Mouse (Mus musculus): ENCODE results near the gene Olfr764-ps1. TPM values are rescaled to one million over a fixed set of nuclear protein-coding genes. Genes with fewer than 3 reads are reported as not detected.
A peak's percentile ranks its signal among the peaks of the same experiment; 100 is the strongest.
"Not testable (repeated sequence)": the region's sequence is repeated elsewhere in the genome, so short reads cannot be mapped to it uniquely, and the experiment has no call there.

Olfr764-ps1 gene
- polyA plus RNA-seq, 1 experiment from 2014 or later: not detected

DNA sequence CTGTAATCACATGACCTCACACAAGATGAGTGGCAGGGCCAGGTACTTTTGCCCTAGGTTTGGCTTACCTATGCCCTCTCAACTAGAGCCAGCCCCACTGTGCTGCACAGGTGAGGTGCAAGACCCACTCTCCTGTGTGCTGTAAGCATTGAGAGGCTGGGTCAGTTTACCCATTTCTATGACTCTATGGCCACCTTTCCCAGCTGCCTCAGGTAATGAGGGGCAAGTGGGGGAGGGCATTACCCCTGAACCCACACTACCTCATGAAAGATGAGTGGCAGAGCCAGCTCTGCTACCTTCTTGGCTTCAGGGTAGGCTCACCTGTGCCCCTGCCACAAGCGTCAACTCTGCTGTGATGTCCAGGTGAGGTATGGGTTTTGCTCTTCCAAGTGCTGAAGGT, 43.9 kb downstream of the Olfr764-ps1 start:
- Histone ChIP-seq H3K4me3 (no peak overlapping the region), H3K9me3 (no peaks in the 10 kb centered on the region), H3K4me1 (replicated peaks) (no peaks in the 10 kb centered on the region), H3K4me2 (no peak overlapping the region), H3K27me3 (no peaks in the 10 kb centered on the region), H3K27ac (no peak overlapping the region), H3K9ac (no peak overlapping the region), H3K36me3 (no peaks in the 10 kb centered on the region)
- 0 out of 2 replicates have a peak, but pooled peaks have one; percentile 28 for ATAC-seq (ENCODE audit: low FRiP score)
- 100% methylated on average over 1 of the region's 1 CpGs for WGBS

- Histone ChIP-seq H3K27me3 (no peaks in the 10 kb centered on the region), H3K4me1 (replicated peaks) (no peaks in the 10 kb centered on the region), H3K4me2 (no peak overlapping the region), H3K9ac (no peak overlapping the region), H3K9me3 (no peaks in the 10 kb centered on the region), H3K27ac (no peak overlapping the region), H3K36me3 (no peaks in the 10 kb centered on the region), H3K4me3 (no peak overlapping the region)
- no peak for ATAC-seq (ENCODE audit: low FRiP score)
Measured at GRCm38 (mm10) chr10:128990994-128991393, 48.7 kb downstream of the Olfr764-ps1 start.

GRCm38 (mm10) chr10:128990129-128990850, 49.4 kb downstream of the Olfr764-ps1 start:
- H3K4me1 ChIP-seq (replicated peaks); H3K27me3 ChIP-seq; H3K9ac ChIP-seq; H3K9me3 ChIP-seq; H3K27ac ChIP-seq; H3K4me2 ChIP-seq; H3K4me3 ChIP-seq; ATAC-seq (ENCODE audit: low FRiP score); H3K36me3 ChIP-seq: not testable (repeated sequence)
- WGBS: 64% methylated on average over 7 of the region's 10 CpGs

GRCm38 (mm10) chr10:128989131-128989530, 50.6 kb downstream of the Olfr764-ps1 start, which contains the start of gene Olfr9:
TSS of gene Olfr9 (plus strand) at chr10:128989431.
- H3K36me3 ChIP-seq; ATAC-seq (ENCODE audit: low FRiP score); H3K4me2 ChIP-seq; H3K9me3 ChIP-seq; H3K27ac ChIP-seq; H3K9ac ChIP-seq; H3K4me1 ChIP-seq (replicated peaks); H3K27me3 ChIP-seq; H3K4me3 ChIP-seq: not testable (repeated sequence)
- WGBS: 89% methylated on average over 1 of the region's 1 CpGs

Other genes starting within 250 kb of the Olfr764-ps1 start
- gene Mmp19, start 249.0 kb downstream of the Olfr764-ps1 start, polyA plus RNA-seq (2015; fragmentation: Nextera tagmentation; extraction: Ambion mirVana): 0.51 and 0.71 TPM in 2 replicates
- gene Dnajc14, start 235.8 kb downstream of the Olfr764-ps1 start, polyA plus RNA-seq (2015; fragmentation: Nextera tagmentation; extraction: Ambion mirVana): 57.5 and 59.5 TPM in 2 replicates
- gene Tmem198b, start 235.5 kb downstream of the Olfr764-ps1 start, polyA plus RNA-seq (2015; fragmentation: Nextera tagmentation; extraction: Ambion mirVana): 17.9 and 18.8 TPM in 2 replicates
- gene Sarnp, start 222.6 kb downstream of the Olfr764-ps1 start, polyA plus RNA-seq (2015; fragmentation: Nextera tagmentation; extraction: Ambion mirVana): 185 and 190 TPM in 2 replicates
- gene Ormdl2, start 218.3 kb downstream of the Olfr764-ps1 start, polyA plus RNA-seq (2015; fragmentation: Nextera tagmentation; extraction: Ambion mirVana): 30.2 and 34.4 TPM in 2 replicates
- 10.2 and 10.3 TPM in 2 replicates for gene Gdf11, start 148.2 kb downstream of the Olfr764-ps1 start, polyA plus RNA-seq (2015; fragmentation: Nextera tagmentation; extraction: Ambion mirVana)
- 198 and 229 TPM in 2 replicates for gene Cd63, start 138.9 kb downstream of the Olfr764-ps1 start, polyA plus RNA-seq (2015; fragmentation: Nextera tagmentation; extraction: Ambion mirVana)
- 16.6 and 19.3 TPM in 2 replicates for gene Rdh5, start 117.0 kb downstream of the Olfr764-ps1 start, polyA plus RNA-seq (2015; fragmentation: Nextera tagmentation; extraction: Ambion mirVana)
- 281 and 286 TPM in 2 replicates for gene Bloc1s1, start 115.9 kb downstream of the Olfr764-ps1 start, polyA plus RNA-seq (2015; fragmentation: Nextera tagmentation; extraction: Ambion mirVana)
- gene Itga7, start 106.1 kb downstream of the Olfr764-ps1 start, polyA plus RNA-seq (2015; fragmentation: Nextera tagmentation; extraction: Ambion mirVana): 5.2 and 6.3 TPM in 2 replicates
- not detected in 2 replicates for gene Mettl7b, start 78.9 kb downstream of the Olfr764-ps1 start, polyA plus RNA-seq (2015; fragmentation: Nextera tagmentation; extraction: Ambion mirVana)
- not detected in 2 replicates for gene Olfr9, start 50.5 kb downstream of the Olfr764-ps1 start, polyA plus RNA-seq (2015; fragmentation: Nextera tagmentation; extraction: Ambion mirVana)
- gene Olfr763, start 29.1 kb downstream of the Olfr764-ps1 start, polyA plus RNA-seq (2015; fragmentation: Nextera tagmentation; extraction: Ambion mirVana): not detected in 2 replicates
- not detected in 2 replicates for gene Olfr765, start 10.1 kb upstream of the Olfr764-ps1 start, polyA plus RNA-seq (2015; fragmentation: Nextera tagmentation; extraction: Ambion mirVana)
- gene Olfr766-ps1, start 29.1 kb upstream of the Olfr764-ps1 start, polyA plus RNA-seq (2015; fragmentation: Nextera tagmentation; extraction: Ambion mirVana): not detected in 2 replicates
- gene Olfr767, start 43.0 kb upstream of the Olfr764-ps1 start, polyA plus RNA-seq (2015; fragmentation: Nextera tagmentation; extraction: Ambion mirVana): not detected in 2 replicates
- not detected in 2 replicates for gene Olfr768, start 59.5 kb upstream of the Olfr764-ps1 start, polyA plus RNA-seq (2015; fragmentation: Nextera tagmentation; extraction: Ambion mirVana)
- gene Olfr769, start 78.0 kb upstream of the Olfr764-ps1 start, polyA plus RNA-seq (2015; fragmentation: Nextera tagmentation; extraction: Ambion mirVana): not detected in 2 replicates
- gene Olfr770, start 99.1 kb upstream of the Olfr764-ps1 start, polyA plus RNA-seq (2015; fragmentation: Nextera tagmentation; extraction: Ambion mirVana): not detected in 2 replicates
- gene Olfr771, start 124.9 kb upstream of the Olfr764-ps1 start, polyA plus RNA-seq (2015; fragmentation: Nextera tagmentation; extraction: Ambion mirVana): not detected in 2 replicates
- not detected in 2 replicates for gene Olfr772, start 138.0 kb upstream of the Olfr764-ps1 start, polyA plus RNA-seq (2015; fragmentation: Nextera tagmentation; extraction: Ambion mirVana)
- gene Olfr773, start 147.5 kb upstream of the Olfr764-ps1 start, polyA plus RNA-seq (2015; fragmentation: Nextera tagmentation; extraction: Ambion mirVana): not detected in 2 replicates
- gene Olfr774, start 196.3 kb upstream of the Olfr764-ps1 start, polyA plus RNA-seq (2015; fragmentation: Nextera tagmentation; extraction: Ambion mirVana): not detected in 2 replicates
- gene Olfr775, start 208.5 kb upstream of the Olfr764-ps1 start, polyA plus RNA-seq (2015; fragmentation: Nextera tagmentation; extraction: Ambion mirVana): not detected in 2 replicates
- gene Olfr776, start 219.2 kb upstream of the Olfr764-ps1 start, polyA plus RNA-seq (2015; fragmentation: Nextera tagmentation; extraction: Ambion mirVana): not detected in 2 replicates
- gene Olfr777, start 231.6 kb upstream of the Olfr764-ps1 start, polyA plus RNA-seq (2015; fragmentation: Nextera tagmentation; extraction: Ambion mirVana): not detected in 2 replicates